Mouse (Mus musculus): ENCODE measurements around the gene Kalrn. TPM values are rescaled to one million over a fixed set of nuclear protein-coding genes. Genes with fewer than 3 reads are reported as not detected.
A peak's percentile ranks its signal among the peaks of the same experiment; 100 is the strongest.

Kalrn gene
- total RNA-seq (2021) = 10 to 100 TPM; 16.3 to 17.8 TPM
- long read RNA-seq, experiment 1, partial matches to known transcripts = 5 of 8 reads
- long read RNA-seq, experiment 1, other reads (novel, unspliced or antisense) = 3 of 8 reads
- long read RNA-seq, experiment 2 = 0 reads

DNA sequence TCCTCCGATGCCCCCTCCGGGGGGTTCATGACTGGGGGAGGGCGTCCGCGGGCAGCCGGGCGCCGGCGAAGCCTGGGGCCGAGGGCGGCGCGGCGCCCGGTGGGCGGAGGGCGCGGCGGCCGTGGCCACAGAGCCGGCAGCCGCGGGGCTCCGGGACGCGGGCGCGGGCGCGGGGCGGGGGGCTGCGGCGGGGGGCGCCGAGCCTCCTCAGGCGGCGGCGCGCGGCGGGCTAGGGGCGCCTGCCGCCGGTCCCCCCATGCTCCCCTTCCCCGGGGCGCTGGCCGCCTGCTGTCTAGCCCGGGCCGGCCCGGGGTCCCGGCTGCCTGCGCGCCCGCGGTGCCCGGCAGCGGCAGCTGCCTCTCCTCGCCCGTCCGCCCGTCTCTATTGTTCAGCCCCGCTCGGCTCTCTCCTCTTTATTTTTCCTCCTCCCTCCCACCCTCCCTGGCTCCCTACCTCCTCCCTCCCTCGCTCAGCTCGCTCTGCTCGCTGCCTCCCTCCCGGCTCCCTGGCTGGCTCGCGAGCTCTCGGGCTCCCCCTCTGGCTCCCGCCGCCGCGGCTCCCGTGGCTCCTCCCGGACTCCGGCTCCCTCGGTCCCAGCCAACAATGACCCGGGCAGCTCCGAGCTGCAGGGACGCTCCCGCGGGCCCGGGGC lies at the start of gene Kalrn:
Gene Kalrn (minus strand): TSS at position 382 of the 652 bp plus-strand sequence.
- DNase-seq = peak; percentile 95

DNA sequence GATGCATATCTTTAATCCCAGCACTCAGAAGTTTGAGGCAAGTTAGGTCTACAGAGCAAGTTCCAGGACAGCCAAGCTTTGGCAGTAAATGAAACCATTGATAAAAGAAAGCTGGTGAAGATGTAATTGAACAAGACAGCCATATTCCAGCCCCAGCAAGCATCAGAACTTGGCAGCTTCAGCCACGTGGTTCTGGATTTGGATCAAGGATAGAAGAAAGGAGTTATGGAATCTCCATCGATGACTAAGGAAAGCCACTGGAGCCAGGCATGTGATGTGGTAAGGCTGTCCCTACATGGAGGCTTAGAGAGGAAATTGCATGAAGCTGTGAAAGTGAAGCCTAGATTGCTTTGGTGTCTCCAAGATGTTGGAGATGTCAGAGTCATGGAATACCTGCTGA lies 40.7 kb upstream of the Kalrn start:
- DNase-seq = no peak

- no peak for DNase-seq
Observed at GRCm38 (mm10) chr16:34610137-34610536, 36.8 kb upstream of the Kalrn start.

- peak; percentile 45 for DNase-seq
Observed at GRCm38 (mm10) chr16:34605679-34606078, 32.3 kb upstream of the Kalrn start.

GRCm38 (mm10) chr16:34603854-34604253 lies 30.5 kb upstream of the Kalrn start:
- no peak for DNase-seq

GRCm38 (mm10) chr16:34603076-34603475 lies 29.7 kb upstream of the Kalrn start:
- DNase-seq = no peak

DNA sequence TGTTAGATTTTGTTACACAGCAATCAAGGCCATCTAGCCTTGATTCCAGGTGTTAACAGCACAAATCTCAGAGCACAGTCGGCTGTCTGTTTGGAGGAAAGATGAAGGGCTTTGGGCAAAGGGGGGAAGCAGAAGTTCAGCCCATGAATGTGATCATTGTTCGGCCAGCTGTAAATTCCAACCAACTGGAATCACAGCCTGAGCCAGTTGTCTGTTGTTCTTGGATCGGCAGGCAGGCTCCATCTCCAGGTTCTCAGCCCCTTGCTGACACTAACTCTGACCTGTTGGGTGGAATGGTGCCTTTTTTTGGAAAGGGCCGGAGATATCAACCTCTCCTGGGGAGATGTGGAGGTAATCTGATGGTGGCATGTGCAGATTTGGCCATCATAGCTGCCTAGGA lies 28.6 kb upstream of the Kalrn start:
- DNase-seq = no peak

- no peak for DNase-seq
Observed at GRCm38 (mm10) chr16:34595294-34595693, 22.0 kb upstream of the Kalrn start.

DNA sequence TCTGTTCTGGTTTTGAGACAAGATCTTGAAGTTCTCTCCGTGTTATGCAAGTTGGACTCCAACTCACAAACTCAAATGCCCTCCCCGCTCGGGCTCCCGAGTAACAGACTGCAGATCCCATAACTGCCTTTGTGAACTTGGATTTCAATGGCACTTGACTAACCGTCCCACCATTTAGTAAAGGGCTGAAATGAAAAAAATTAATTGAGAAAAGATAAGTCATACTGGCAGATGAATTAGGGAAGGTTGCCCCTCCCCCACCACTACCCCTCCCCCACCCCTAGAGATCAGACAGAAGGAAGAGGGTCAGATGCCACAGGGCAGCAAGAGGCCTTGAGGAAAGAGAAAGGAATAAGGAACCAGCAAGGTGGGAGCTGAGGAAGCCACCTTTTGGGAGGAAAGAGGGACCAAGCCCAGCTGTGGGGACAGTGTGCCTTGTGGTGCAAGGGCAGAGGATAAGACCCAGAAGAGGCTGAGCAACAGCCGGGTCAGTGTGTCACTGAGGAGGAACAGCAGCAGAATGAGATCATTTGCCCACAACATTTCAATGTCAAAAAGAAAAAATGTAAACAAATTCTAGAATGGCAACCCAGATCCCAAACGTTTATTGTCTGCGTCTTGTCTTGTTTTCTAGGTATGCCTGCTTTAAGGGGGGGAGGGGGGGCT lies 21.4 kb upstream of the Kalrn start:
- DNase-seq = peak; percentile 6

- DNase-seq = no peak
Observed at GRCm38 (mm10) chr16:34592696-34593095, 19.4 kb upstream of the Kalrn start.

DNA sequence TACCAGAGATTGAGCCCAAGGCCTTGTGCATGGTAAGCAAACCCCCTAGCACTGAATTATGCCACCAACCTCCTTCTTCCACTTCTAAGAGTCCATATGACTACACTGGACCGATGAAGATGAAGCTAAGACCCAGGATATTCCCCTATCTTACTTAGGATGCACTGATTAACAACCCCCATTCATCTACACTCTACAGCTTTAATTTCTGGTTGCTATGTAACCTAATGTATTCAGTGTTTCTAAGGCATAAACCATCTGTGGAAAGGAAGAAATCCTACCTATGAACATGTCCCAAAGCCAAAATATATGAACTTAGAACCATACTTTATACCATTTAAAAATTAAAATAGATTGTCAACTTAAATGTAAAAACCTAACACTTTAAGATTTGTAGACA lies 18.6 kb upstream of the Kalrn start:
- no peak for DNase-seq

- no peak for DNase-seq
Observed at GRCm38 (mm10) chr16:34579671-34580326, 6.5 kb upstream of the Kalrn start.

DNA sequence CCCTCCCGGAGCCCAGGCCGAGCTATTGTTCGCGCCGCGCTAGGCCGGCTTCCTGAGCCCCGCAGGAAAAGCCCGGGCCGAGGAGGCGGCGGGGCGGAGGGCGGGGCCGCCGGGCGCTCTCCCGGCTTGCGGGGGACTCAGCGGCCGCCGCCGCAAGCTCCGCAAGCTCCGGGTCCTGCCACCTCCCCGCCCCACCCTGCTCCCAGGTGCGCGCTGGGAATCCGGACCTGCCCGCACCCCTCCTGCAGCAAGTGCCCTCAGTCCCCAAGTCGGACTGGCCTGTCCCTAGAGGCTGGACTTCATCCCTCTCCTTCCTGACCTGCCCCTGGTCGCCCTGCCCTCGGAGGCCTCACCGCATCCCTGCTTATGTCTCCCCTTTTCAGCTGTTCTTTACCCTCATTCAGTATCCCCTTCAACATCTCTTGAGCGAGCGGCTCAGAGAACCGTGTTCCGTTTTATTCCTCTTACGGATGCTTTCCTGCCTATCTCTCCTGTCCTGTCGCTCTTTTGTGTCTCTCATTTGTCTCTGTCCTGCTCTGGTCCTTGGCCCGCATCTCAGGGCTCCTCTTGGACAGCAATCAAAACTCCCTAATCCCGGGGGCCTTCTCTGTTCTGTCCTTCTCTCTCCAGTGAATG lies 642 bp upstream of the Kalrn start:
- peak; percentile 29 for DNase-seq

DNA sequence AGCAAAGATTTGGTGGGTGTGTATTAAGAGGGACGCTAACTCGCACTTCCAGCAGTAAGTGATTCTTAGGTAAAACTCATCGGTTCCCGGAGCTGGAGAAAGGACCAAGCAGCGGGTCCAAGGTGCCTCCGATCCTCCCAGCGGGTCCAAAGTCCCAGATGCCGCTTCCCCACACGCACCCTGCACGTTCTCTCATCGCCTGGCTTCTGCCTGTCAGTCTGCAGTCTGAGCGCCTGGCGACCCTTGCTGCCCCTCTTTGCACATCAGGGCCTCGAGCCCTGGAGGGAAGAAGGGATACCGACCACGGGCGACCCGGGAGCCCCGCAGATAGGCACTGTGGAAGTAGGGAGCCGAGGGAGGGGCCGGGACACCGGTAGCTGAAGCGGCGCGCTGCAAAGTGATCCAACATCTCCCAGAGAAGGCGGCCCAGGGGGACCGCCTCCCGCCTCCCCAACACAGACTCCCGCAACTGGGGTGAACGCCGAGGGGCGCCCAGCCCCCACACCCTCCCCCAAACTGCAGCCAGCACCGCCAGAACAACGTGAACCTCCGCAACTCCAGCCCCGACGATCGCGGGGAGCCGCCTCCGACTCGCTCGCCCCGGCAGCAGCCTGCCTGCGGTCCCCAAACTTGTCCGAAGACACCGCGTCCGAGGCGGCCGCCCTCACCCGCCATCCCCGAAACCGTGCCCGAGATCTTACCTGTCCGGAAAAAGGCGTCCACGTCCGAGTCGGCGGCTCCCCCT lies 754 bp downstream of the Kalrn start:
- peak; percentile 43 for DNase-seq

GRCm38 (mm10) chr16:34571931-34572405 lies 1.4 kb downstream of the Kalrn start:
- no peak for DNase-seq

DNA sequence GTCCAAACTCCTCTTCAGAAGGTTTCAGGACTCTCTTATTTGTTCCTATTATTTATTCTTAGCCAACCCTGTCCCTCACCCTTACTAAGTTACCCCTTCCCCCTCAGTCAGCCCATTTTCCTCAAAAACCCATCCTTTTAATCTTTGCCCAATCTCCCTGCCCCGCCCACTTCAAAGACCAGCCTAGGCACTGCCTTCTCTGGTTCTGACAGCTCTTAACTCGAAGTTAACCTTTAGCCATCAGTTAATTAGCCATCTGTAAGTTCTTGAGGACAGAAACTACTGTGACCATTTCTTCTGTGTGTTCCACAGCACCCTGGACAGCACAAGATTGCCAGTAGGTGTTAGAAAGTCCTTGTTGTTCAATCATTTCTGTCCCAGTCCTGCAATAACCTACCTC lies 3.4 kb downstream of the Kalrn start:
- DNase-seq = no peak

- no peak for DNase-seq
Observed at GRCm38 (mm10) chr16:34568831-34569230, 4.5 kb downstream of the Kalrn start.

DNA sequence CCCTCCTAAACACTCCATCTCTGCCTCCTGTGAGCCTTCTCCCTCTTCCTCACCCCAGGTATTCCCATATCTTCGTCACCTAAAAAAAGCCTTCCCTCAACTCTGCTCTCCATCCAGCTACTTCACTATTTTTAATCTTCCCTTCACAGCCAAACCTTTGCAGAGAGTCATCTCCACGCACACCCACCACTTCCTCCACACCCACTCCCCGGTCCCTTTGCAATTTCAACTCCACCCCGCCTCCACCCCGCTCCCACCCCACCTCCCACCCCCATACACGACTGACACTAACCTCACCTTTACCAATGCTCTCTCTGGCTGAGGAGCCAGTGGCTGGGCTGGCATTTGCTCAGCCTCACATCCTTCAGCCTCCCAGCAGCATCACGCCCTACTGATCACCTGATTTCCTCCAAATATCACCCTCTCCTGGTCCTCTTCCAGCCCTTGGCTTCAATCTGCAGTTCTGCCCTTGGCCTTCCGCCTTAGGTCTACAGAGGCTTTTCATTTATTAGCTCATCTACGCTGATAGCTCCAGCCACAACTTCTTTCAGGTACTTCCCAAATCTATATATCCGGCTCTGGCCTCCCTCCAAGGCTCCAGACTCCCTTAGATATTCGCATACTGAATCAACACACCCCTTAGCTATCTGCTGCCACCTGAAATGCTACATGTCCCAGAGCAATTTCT lies 9.6 kb downstream of the Kalrn start:
- DNase-seq = no peak

DNA sequence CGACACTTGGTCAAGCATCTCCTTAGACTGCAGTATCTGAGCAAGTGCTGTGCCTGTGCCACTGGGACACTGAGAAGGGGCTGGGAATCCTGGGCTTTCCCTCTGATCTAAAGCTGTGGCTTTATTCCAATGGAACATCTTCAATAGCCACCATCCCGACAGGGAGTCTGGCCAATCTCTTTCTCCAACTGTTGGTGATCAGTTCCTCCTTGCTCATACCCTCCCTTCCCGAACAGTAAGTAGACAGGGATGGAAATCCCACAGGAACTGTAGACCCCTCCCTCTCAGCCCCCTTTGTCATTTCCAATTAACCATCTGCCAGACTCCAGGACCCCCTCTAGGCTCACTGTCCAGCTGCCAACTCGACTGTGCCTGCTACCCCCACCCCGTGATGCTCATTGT lies 11.6 kb downstream of the Kalrn start:
- no peak for DNase-seq

- DNase-seq = no peak
Observed at GRCm38 (mm10) chr16:34560814-34561213, 12.5 kb downstream of the Kalrn start.

DNA sequence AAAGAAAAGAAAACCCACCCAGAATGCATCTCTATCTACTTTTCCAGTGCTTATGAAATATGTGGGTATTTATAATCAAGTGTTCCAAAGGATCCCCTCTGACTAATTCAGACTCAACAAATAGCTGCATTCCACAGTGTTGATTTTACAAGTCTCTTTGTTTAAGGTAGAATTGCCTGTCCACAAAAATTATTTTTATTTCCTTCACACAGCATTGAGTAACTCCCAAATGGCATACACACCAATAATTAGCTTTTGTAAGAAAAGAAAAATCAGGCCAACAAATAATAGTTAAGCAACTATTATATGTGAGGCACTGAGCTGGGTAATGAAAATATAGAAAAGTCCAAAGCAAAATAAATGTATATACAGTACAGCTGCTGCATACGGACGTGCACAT lies 12.9 kb downstream of the Kalrn start:
- no peak for DNase-seq

Data from adrenal gland, postnatal 10 days (tissue).